Mouse (Mus musculus) naive thymus-derived CD4-positive, alpha-beta T cell, adult 2 months (primary cell): ENCODE results near the gene Fam118a.

Experiments
- DNase-seq: peaks from one replicate; pipeline ENCODE4 v3.0.0-alpha.2; 2011; ENCODE audit warnings: low read depth

Fam118a gene

GRCm38 (mm10) chr15:85072651-85073050, 43.9 kb downstream of the Fam118a start:
- DNase-seq = no peak

GRCm38 (mm10) chr15:85085641-85086040, 56.9 kb downstream of the Fam118a start:
- DNase-seq = no peak
